Mouse (Mus musculus) layer of hippocampus, adult 9-11 months (tissue): Measurements from ENCODE around the gene Il27ra.
A peak's percentile ranks its signal among the peaks of the same experiment; 100 is the strongest.

Experiments used
- DNase-seq: peaks from one replicate; pipeline ENCODE4 v3.0.0; 2022

Il27ra gene

DNA sequence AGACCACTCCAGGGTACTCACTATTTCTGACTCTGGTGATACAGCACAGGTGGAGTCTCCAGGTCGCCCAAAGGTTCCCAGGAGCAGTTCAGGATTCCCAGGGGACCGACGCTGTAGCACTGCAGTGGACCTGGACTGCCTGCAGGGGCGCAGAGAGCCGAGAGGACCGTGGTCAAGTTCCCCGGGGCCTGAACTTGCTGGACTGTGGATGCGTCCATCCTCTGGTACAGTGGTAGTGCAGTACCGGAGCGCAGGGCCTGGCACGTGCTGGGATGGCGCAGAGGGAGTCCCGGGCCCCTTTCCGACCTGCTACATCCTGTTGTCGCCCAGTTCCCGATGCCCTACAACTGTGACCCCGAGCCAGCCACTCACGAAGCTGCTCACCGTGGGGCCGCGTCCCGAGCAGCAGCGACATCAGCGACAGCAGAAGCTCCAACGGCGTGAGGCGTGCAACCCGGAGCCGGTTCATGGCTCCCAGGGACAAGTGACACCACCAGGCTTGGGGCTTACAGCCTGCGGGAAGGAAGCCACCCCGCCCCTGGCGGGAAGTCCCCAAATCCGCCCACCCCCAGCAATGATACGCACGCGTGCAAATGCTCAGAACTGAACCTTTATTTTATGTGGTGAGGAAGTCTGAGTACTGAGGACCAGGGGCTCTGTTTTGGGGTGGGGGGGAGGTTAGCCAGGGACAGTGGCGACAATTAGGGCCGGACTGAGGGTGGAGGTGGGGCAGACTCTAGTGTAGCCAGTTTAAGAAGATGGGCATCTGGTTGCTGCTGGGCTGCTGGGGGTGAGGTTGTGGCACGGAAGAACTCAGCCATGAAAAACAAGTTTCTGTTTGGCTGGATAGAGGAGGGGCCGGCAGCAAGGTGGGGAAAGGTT is at the start of gene Il27ra:
Il27ra (minus strand) TSS at position 524 of the 882 bp plus-strand sequence.
- DNase-seq: no peak

DNA sequence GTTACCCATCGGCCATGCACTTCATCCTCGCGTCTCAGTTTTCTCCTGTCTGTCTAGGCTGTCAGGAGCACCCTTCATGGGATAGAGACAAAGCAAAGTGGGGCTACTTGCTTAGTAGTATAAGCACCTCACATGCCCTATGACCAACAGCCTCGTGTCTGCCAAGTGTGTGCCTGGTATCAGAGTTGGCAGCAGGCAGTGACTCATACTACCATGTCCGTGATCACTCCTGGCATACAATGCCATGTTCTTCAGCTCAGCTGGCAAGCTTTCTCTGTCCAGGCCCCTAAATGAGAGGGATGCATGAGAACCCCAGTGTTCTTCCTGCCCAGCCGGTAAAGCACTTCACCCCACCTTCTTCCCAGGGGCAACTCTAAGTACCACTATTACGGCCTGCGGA is 48.2 kb upstream of the Il27ra start:
- no peak for DNase-seq

DNA sequence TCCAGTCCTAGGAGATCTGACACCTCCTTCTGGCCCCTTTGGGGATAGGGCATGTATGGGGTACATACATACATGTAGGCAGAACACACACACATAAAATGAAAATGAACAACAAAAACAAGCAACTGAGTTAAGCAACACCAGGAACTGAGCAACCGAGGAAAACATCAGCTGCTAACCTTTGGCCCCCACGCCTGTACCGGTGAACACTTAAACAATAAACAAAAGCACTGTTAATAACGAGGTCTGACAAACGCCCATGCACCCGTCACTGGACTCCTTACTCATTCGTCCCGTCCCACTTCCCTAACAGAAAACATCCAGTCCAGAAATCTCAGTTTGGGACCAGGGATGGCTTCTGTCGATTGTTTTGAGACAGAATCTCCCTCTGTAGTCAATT is 46.9 kb upstream of the Il27ra start:
- DNase-seq: no peak

DNA sequence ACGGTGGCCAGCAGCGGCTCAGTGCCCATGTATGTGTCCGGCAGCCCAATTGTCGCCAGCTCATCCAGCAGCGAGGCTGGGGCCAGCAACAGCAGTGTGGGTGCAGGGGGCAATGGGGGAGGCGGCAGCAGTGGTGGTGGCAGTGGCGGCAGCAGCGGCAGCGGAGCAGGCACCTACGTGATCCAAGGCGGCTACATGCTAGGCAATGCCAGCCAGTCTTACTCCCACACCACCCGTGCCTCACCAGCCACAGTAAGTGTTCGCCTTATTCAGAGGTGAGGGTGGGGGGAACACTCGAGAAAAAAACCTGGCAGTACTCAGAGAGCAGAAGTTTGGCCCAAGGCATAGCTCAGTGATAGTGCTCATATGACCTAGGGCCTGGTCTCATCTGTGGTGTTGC is 45.4 kb upstream of the Il27ra start:
- no peak for DNase-seq

DNA sequence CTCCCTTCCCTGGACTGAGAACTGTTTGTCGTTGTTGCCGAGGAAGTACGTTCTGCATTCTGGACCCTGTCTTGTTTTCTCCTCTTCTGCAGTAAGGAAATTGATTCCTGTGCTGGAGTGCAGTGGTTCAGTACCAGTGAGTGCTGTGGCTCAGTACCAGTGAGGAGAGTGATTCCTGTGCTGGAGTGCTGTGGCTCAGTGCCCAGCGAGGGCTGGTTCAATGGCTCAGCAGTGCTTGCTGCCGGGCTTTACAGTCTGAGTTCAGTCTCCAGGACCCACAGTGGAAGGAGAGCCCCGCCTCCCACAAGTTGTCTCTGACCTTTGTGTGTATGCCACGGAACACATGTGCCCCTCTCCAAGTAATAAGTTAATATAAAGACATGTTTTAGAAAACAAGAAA is 44.8 kb upstream of the Il27ra start:
- DNase-seq: no peak

DNA sequence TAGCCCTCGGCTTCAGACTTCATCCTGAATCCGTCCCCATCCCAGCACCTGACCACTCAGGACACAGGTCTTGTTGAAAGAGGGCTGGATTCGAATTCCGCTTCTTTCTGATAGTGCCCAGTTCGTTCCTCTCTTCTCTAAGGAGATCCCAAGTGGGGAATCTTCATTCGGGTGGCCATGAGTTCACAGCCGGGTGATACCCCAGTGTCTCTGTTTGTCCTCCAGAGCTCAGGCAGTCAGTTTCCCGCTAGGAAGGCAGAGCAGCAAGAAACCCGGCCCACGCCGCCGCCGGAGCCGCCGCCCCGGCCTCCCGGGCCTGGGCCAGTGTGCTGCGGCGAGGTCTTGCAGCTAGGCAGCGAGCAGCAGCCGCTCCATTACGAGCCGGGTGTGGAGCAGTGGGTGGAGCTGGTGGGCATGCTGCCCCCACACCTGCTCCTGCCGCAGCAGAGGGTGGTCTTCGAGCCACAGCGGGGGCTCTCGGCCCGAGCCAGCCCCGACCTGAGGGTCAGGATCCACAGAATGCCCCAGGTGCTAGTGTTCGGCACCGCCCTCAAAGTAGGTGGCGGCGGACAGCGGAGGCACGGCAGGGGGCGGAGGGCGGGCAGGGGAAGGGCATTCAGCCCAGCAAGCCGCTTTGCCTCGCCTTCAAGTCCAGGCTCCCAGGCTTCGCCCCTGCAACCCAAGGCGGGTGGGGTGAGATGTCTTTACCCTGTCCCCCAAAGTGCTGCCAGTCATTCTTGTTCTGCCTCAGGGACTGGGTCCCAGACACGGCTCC is 42.1 kb upstream of the Il27ra start:
- DNase-seq: no peak

DNA sequence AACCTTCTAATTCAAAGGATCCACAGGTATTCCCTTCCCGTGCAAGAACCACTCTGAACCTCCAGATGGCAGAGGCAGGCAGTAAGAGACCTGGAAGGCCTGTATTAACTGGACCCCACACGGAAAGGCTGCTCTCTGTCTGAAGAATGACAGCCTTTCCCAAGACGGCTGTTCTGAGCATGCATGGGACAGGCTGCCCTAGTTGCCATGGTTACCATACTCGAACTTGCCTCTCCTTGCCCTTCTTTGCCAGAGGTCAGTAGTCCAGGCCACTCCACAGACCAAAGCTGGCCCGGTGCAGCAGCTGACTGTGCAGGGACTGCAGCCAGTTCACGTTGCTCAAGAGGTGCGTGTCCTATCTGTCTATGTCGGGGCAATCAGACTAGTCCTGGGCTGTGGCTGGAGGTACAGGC is 41.4 kb upstream of the Il27ra start:
- no peak for DNase-seq

DNA sequence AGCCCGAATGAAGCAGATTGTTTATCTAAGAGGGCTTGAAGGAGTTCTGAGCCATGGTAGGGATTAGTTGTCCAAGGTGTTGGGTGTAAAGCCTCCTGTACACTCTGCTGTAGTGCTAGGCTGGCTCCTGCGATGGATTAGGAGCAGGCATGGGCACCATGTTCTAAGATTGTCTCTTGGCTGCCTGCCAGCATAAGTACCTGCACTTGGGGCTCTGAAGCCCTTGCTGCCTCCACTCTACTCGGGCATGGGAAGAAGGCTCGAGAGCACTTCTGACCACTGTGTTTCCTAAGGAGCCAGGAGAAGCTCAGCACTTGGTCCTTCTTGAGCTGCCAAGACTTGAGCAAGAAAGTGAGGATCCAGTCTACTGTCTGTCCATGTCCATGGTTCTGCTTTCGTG is 36.8 kb upstream of the Il27ra start:
- no peak for DNase-seq

DNA sequence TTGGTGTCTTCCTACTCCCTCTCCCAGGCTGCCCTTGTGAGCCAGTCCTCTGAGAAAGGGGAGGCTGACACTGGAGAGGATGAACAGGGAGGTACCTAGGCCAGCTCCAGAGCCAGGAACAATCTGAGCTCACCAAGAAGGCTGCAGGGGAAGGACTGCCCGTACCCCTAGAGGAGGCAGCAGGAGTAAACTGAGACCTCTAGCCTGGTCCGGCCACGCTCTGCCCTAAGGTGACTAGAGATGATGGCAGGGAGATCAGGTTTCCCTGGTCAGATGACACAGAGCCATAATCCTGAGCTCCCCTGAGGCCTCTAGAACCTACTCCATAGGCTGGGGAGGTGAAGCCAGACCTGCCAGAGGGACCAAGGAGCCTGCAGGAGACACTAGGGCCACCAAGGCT is 34.5 kb upstream of the Il27ra start:
- no peak for DNase-seq

DNA sequence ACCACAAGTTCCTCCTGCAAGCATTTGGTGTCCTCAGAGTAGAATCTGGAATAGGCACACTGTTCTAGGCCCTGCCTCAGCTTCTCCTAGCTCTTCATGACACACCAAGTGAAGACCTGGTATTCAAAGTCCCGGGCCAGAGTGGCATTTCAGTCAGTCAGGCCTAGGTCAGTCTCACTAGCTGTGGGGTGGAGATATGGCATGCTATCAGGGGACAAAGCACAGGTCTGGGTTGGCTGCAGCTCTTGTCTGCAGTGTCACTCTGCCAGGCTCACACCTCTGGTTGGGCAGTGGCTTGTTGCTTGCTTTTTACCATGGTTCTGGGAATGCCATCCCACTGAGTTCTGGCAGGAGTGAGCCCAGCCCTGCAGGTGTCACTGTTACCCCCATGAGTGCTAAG is 34.0 kb upstream of the Il27ra start:
- DNase-seq: no peak

DNA sequence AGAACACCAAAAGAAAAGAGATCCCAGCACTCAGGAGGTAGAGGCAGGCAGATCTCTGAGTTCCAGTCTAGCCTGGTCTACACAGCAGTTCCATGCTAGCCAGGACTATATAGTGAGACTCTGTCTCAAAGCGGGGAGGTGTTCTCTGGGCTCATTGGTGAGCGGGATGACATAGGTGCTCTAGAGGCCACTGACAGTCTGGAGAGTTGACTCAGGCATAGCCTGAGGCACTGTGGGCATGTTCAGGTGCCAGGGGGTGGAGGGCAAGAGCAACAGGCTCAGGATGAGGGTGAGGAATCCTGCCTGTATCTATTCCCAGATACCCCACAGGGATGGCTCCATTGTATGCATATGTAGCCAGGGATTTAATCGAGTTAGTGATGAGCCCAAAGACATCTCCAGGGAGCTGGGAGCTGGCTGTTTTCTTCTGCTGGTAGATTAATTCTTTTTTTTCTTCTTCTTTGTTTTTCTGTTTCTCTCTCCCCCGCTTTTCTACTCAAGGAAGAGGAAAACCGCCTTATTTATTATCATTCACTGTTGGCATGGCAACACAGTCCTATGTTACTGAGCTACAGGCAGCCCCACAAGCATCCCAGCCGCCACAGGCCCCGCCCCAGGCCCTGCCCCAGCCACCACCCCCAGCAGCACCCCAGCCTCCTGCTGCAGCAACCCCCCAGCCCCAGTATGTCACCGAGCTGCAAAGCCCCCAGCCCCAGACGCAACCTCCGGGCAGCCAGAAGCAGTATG is 31.0 kb upstream of the Il27ra start:
- no peak for DNase-seq

DNA sequence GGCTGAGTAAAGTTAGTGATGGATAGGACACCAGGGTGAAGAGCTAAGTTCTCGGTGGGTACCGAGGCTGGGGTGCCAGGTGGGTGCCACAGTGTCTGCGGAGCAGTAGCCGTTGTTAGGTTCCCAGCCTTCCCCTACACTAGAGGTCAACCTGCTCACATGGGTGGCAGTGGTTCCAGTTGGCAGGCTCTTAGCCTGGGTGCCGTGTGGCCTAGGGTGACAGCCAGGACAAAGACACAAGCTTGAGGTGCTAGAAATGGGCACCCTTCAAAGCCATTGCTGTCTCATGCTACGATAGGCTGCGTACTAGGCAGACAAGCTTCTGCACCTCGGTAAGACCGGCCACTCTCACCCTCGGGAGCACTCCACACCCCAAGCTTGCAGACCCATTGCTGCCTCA is 29.9 kb upstream of the Il27ra start:
- DNase-seq: no peak

DNA sequence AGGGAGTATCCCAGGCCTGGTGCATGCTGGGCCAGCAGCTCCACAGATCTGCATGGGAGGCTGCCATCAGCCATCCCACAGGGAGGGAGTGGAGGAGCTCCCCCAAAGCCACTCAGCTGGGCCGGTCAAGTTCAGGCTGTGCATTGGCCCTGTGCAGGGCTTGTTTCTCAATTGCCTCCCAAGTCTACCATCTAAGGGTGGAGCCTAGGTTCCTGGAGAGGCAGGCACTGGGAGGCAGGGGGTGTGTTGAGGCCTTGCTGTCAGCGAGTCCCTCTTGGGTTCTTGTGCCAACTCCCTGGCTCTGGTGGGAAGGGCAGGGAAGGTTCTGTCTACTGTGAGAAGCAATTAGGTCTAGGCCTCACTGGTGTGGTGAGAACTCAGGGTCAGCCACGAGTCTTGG is 29.5 kb upstream of the Il27ra start:
- DNase-seq: no peak

DNA sequence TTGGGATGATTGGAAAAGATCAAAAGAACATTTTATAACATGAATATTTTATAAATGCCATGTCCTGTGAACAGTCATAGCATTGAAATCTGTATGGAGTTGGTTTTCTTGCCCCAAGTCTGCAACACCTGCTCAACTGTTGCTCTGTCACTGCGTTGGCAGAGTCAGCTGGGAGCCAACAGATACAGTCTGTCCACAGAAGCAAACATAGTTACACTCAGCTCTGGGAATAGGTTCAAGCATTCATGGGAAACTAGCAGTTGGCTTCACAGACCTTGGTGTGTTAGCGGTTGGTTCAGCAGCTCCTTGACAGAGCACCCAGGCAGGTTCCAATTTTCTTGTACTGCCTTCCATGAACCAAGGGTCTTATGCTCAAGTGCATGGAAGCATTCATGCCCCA is 28.3 kb upstream of the Il27ra start:
- DNase-seq: peak; percentile 89

DNA sequence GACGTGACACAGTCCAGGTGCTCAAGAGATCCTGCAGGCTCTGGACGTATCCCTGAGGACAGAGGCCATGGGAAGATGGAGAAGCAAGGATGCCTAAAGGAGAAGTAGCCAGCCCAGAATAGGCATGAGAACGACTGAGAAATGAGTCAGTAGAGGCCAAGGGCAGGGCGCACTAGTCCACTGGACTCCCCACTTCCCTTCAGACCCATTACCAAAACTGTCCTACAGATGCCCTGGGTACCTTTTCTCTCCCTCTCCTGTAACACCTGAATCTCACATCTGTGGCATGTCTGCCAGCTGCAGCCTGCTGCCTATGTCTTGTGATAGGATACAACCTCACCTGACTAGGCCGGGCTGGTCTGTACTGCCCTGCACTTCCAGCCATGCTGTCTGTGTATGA is 27.9 kb upstream of the Il27ra start:
- no peak for DNase-seq

DNA sequence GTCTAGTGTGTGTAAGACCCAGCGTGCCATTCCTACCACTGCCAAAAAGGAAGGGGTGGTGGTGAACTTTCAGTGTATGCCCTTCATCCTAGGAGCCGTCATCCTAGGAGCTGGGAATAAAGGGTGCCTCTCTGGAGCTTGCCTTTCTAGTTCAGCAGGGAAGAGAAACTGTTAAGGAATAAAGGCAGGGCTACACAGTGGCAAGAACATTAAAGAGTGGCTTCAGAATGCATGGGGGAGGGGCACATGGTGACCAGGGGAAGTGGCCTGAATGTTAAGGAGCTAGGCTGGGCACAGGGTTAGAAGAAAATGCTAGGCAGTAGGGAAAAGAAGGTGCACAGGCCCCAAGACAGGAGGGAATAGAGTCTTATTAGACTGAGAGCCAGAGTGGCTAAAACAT is 27.4 kb upstream of the Il27ra start:
- no peak for DNase-seq

DNA sequence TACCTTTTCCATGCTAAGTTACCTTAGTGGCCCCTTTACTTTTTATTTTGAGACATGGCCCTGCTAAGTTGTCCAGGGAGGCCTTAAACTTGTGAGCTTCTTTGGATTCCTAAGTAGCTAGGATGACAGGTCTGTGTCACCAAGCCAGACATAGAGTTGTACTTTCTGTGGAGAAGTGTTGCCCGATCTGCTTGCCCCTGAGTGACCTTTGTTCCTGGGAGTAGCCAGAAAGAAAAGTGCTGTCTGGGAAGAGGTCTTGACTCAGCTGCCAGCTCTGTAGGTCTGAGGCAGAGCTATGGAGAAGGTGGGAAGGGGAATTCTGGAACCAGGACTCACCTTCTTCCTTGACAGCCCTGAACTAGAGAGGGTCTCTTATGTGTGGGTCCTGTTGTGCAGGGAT is 26.8 kb upstream of the Il27ra start:
- no peak for DNase-seq

DNA sequence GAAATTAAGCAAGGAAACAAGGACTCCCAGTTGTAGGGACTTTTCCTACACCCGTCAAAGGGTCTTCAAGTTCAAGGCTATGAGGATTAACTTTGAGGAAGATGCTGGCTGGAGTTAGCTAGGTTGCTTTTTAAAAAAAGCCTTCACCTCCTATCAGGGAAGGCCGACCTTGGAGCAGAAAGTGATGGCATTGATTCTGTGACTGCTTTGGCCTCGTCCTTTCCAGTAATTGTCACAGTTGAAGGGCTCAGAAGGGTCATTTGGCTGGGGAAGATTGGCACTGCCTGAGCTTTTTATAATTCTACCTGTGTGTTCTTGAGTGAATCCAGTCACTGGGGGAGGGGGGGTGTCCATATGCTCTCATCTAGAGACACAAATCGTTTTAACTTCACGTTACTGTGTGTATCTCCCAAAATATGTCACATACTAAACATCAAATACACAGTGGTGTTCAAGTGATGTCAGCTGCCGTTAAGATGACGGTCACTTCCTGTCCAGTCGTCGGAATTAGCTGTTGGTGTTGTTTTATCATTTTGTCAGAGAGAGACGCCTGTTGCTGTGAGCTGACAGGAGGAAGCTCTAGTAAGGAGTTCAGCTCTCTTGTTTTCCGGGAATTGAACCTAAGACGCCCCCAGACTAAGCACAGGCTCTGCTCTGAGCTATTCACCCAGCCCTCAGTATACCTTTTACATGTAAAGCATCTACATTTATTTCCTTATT is 26.1 kb upstream of the Il27ra start:
- DNase-seq: no peak

DNA sequence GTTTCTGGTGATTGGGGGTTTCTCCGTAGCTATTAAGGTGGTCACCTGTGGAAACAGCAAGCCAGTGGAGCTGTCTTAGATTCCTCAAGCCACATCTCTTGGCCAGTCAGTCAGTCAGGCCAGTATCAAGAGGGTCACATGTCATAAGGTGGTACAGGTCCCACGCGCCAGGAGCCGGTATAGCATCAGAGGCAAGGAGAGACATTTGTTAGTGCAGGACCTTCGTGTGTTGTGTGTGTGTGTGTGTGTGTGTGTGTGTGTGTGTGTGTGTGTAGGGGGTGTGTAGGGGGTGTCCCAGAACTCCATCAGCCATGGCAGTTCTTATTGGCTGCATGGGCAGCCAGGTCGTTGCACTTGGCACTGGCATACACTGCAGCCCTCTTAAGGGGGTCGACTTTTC is 25.5 kb upstream of the Il27ra start:
- no peak for DNase-seq

DNA sequence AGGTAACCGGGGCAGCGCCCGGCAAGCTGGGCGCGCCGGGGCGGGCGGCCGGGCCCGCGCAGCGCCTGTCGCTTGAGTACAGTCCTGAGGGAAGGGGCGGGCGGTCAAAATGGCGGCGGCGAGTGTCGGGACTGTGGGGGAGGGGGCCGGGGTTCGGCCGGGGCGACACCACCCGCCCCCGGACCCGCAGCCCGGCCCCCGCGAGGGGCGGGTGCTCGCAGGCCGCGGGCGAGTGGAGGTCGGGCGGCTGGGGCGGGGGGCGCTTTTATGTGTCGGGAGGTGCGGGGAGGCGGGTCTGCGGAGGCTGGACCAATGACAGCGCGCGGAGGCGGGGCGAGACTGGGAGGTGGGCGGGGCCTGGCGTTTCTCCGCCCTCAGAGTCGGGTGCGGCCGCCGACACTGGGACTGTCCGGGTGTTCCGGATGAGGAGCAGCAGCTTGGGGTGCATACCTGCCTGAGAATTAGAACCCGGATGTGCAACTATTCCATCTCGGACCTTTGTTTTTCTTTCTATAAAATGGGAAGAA is 24.7 kb upstream of the Il27ra start:
- peak; percentile 94 for DNase-seq

DNA sequence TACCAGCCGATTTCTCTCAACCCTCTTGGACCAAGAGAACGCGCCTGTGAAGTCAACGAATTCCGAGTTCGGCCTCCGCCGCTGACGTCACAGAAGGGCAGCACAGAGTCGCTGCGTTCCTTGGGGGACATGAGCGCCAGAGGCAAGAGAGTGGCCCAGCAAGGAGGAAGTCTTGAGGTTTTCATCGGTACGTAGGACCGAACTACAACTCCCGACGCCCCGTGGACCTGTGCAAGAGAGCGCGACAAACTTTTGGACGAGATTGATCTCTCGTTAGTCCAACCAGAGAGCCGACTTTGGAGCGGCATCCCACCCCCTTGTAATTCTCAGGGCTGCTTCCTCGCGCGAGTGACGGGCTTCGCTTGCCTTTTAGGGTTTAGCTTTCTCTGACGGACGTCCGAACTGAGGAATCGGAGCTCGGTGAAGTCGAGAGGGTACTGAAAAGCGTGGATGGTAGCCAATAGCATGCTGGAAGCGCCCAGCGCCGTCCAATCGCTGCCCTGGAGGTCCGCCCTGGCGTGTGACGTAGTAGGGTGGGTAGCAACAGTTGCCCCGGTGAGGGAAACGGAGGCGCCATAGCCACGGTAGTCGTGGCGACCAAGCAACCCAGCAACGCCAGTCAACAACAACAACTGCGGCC is 24.0 kb upstream of the Il27ra start, which contains the start of gene Rfx1:
Rfx1 (plus strand) TSS at position 544 of the 640 bp plus-strand sequence.
- DNase-seq: peak; percentile 100

DNA sequence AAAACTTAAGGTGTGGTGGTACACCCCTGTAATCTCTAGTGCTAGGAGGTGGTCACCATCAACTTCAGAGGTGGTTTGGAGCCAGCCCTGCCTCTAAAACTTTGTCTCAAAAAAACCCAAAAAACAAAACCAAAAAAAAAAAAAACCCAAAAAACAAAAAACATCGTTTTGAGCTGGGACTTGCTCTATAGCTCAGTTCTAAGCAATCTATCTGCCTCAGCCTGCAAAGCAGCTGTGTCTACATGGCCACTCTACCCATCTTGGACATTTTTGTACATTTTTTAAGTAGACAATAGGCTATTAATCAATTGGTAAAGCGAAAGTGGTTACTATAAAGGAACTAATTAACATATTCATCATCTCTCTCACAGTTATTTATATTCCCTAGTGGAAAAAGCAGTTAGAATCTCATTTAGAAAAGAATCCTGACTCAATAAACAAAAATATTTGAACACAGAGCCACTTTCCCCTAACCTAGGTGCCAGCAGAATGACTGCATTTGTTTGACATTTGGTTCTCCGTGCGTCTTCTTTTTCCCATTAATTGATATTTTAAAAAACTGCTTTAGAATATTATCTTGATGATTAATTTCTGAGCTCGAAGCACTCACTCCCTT is 23.2 kb upstream of the Il27ra start:
- no peak for DNase-seq
